Mouse (Mus musculus): Measurements from ENCODE around the gene Syn3. TPM values are rescaled to one million over a fixed set of nuclear protein-coding genes. Genes with fewer than 3 reads are reported as not detected.

Gene Syn3
- polyA plus RNA-seq, 1 experiment from 2014 or later = 17.1 TPM

- Histone ChIP-seq H3K27me3 (no peaks in the 10 kb centered on the region), H3K9ac (replicated peaks) (no peak overlapping the region), H3K4me1 (peaks cover 5% of the 10 kb centered on the region), H3K4me3 (no peak overlapping the region), H3K27ac (replicated peaks) (no peak overlapping the region), H3K4me2 (replicated peaks) (no peak overlapping the region), H3K9me3 (no peaks in the 10 kb centered on the region), H3K36me3 (no peaks in the 10 kb centered on the region)
- 74% methylated on average over 7 of the region's 7 CpGs for WGBS
- no peak for ATAC-seq (replicated peaks)
Measured at GRCm38 (mm10) chr10:86340421-86340820, 158.3 kb downstream of the Syn3 start.

- Histone ChIP-seq H3K4me3 (no peak overlapping the region), H3K27ac (replicated peaks) (no peak overlapping the region), H3K9ac (replicated peaks) (no peak overlapping the region), H3K27me3 (no peaks in the 10 kb centered on the region), H3K4me2 (replicated peaks) (no peak overlapping the region), H3K4me1 (peaks cover 5% of the 10 kb centered on the region), H3K36me3 (no peaks in the 10 kb centered on the region), H3K9me3 (no peaks in the 10 kb centered on the region)
- 71% methylated on average over 2 of the region's 2 CpGs for WGBS
- 0 out of 2 replicates have a peak, but pooled peaks have one; percentile 21 for ATAC-seq (replicated peaks)
Measured at GRCm38 (mm10) chr10:86339649-86340379, 158.9 kb downstream of the Syn3 start.

- ATAC-seq (replicated peaks) = no peak
Measured at GRCm38 (mm10) chr10:86339121-86339520, 159.6 kb downstream of the Syn3 start.

GRCm38 (mm10) chr10:86338121-86338715, 160.5 kb downstream of the Syn3 start:
- Histone ChIP-seq H3K4me3 (no peak overlapping the region), H3K4me1 (peaks cover 5% of the 10 kb centered on the region), H3K4me2 (replicated peaks) (no peak overlapping the region), H3K9ac (replicated peaks) (no peak overlapping the region), H3K27me3 (no peaks in the 10 kb centered on the region), H3K27ac (replicated peaks) (no peak overlapping the region), H3K9me3 (no peaks in the 10 kb centered on the region), H3K36me3 (no peaks in the 10 kb centered on the region)
- 36% methylated on average over 4 of the region's 4 CpGs for WGBS
- no peak for ATAC-seq (replicated peaks)

More at GRCm38 (mm10) chr10:86339121-86339520, 159.6 kb downstream of the Syn3 start:
- 85% methylated on average over 4 of the region's 4 CpGs for WGBS
- Histone ChIP-seq H3K27ac (replicated peaks) (no peak overlapping the region), H3K4me3 (no peak overlapping the region), H3K27me3 (no peaks in the 10 kb centered on the region), H3K4me1 (peaks cover 5% of the 10 kb centered on the region), H3K36me3 (no peaks in the 10 kb centered on the region), H3K9me3 (no peaks in the 10 kb centered on the region), H3K9ac (replicated peaks) (no peak overlapping the region), H3K4me2 (replicated peaks) (no peak overlapping the region)

- Histone ChIP-seq H3K9me3 (no peaks in the 10 kb centered on the region), H3K4me1 (peaks cover 5% of the 10 kb centered on the region; the same call in 1 of the 2 replicates), H3K9ac (replicated peaks) (no peak overlapping the region), H3K27ac (replicated peaks) (no peak overlapping the region), H3K27me3 (no peaks in the 10 kb centered on the region), H3K36me3 (no peaks in the 10 kb centered on the region), H3K4me2 (replicated peaks) (no peak overlapping the region), H3K4me3 (no peak overlapping the region)
- 32% methylated on average over 3 of the region's 3 CpGs for WGBS
- no peak for ATAC-seq (replicated peaks)
Measured at GRCm38 (mm10) chr10:86337239-86337638, 161.5 kb downstream of the Syn3 start.

GRCm38 (mm10) chr10:86336506-86336905, 162.2 kb downstream of the Syn3 start:
- Histone ChIP-seq H3K9me3 (no peaks in the 10 kb centered on the region), H3K4me2 (replicated peaks) (no peak overlapping the region), H3K9ac (replicated peaks) (no peak overlapping the region), H3K36me3 (no peaks in the 10 kb centered on the region), H3K27ac (replicated peaks) (no peak overlapping the region), H3K27me3 (no peaks in the 10 kb centered on the region), H3K4me1 (peaks cover 8% of the 10 kb centered on the region; the same call in 1 of the 2 replicates), H3K4me3 (no peak overlapping the region)
- 44% methylated on average over 1 of the region's 1 CpGs for WGBS
- no peak for ATAC-seq (replicated peaks)

- Histone ChIP-seq H3K36me3 (no peaks in the 10 kb centered on the region), H3K9me3 (no peaks in the 10 kb centered on the region), H3K4me3 (no peak overlapping the region), H3K27me3 (no peaks in the 10 kb centered on the region), H3K4me1 (peaks cover 10% of the 10 kb centered on the region; the same call in 1 of the 2 replicates), H3K9ac (replicated peaks) (no peak overlapping the region), H3K4me2 (replicated peaks) (no peak overlapping the region), H3K27ac (replicated peaks) (no peak overlapping the region)
- ATAC-seq (replicated peaks) = no peak
- WGBS = 62% methylated on average over 8 of the region's 8 CpGs
Measured at GRCm38 (mm10) chr10:86334581-86334980, 164.1 kb downstream of the Syn3 start.

- Histone ChIP-seq H3K27me3 (no peaks in the 10 kb centered on the region), H3K27ac (replicated peaks) (no peak overlapping the region), H3K9me3 (no peaks in the 10 kb centered on the region), H3K4me2 (replicated peaks) (no peak overlapping the region), H3K4me3 (no peak overlapping the region), H3K4me1 (peaks cover 10% of the 10 kb centered on the region; the same call in 1 of the 2 replicates), H3K36me3 (no peaks in the 10 kb centered on the region), H3K9ac (replicated peaks) (no peak overlapping the region)
- 82% methylated on average over 3 of the region's 3 CpGs for WGBS
- ATAC-seq (replicated peaks) = no peak
Measured at GRCm38 (mm10) chr10:86332942-86333341, 165.8 kb downstream of the Syn3 start.

- WGBS = 68% methylated on average over 7 of the region's 7 CpGs
- Histone ChIP-seq H3K4me3 (no peak overlapping the region), H3K27ac (replicated peaks) (peak overlapping the region; percentile 59), H3K9ac (replicated peaks) (no peak overlapping the region), H3K4me2 (replicated peaks) (no peak overlapping the region), H3K9me3 (no peaks in the 10 kb centered on the region), H3K36me3 (no peaks in the 10 kb centered on the region), H3K27me3 (no peaks in the 10 kb centered on the region), H3K4me1 (peaks cover 10% of the 10 kb centered on the region; the same call in 1 of the 2 replicates)
- ATAC-seq (replicated peaks) = no peak
Measured at GRCm38 (mm10) chr10:86331681-86332281, 166.9 kb downstream of the Syn3 start.

GRCm38 (mm10) chr10:86330993-86331680, 167.6 kb downstream of the Syn3 start:
- Histone ChIP-seq H3K9ac (replicated peaks) (no peak overlapping the region), H3K9me3 (no peaks in the 10 kb centered on the region), H3K36me3 (no peaks in the 10 kb centered on the region), H3K4me1 (peaks cover 10% of the 10 kb centered on the region; the same call in 1 of the 2 replicates), H3K27ac (replicated peaks) (peak overlapping the region; percentile 59), H3K27me3 (no peaks in the 10 kb centered on the region), H3K4me2 (replicated peaks) (no peak overlapping the region), H3K4me3 (no peak overlapping the region)
- ATAC-seq (replicated peaks) = no peak
- WGBS = 78% methylated on average over 5 of the region's 5 CpGs

- WGBS = 81% methylated on average over 8 of the region's 8 CpGs
- ATAC-seq (replicated peaks) = no peak
- Histone ChIP-seq H3K27ac (replicated peaks) (no peak overlapping the region), H3K4me1 (peaks cover 10% of the 10 kb centered on the region; the same call in 1 of the 2 replicates), H3K27me3 (no peaks in the 10 kb centered on the region), H3K9me3 (no peaks in the 10 kb centered on the region), H3K4me3 (no peak overlapping the region), H3K4me2 (replicated peaks) (no peak overlapping the region), H3K9ac (replicated peaks) (no peak overlapping the region), H3K36me3 (no peaks in the 10 kb centered on the region)
Measured at GRCm38 (mm10) chr10:86329241-86329882, 169.3 kb downstream of the Syn3 start.

All from forebrain, embryonic 15.5 days (tissue).